Mouse (Mus musculus) neural tube, embryonic 11.5 days (tissue): Measurements from ENCODE around the gene Tmem119. TPM values are rescaled to one million over a fixed set of nuclear protein-coding genes. Genes with fewer than 3 reads are reported as not detected.

ENCODE experiments used
- ATAC-seq: fragments of 200-750 bp; cut with Nextera tagmentation; 2 replicates; pipeline ENCODE4 v1.8.0; 2017; ENCODE audit warnings: moderate number of reproducible peaks, mild to moderate bottlenecking, moderate TSS enrichment, moderate library complexity; ENCODE audit not compliant: insufficient read depth, low FRiP score, low TSS enrichment
- DNase-seq: peaks from one replicate; pipeline ENCODE4 v3.0.0-alpha.2; 2015; ENCODE audit warnings: low spot score
- H3K27ac ChIP-seq: fragments of 300-500 bp; sonication (generic); 2 replicates; pipeline ENCODE4 v1.5.1; 2014; ENCODE audit warnings: low read depth, mild to moderate bottlenecking, low read length
- H3K27me3 ChIP-seq: fragments of 300-500 bp; sonication (generic); 2 replicates; pipeline ENCODE4 v1.6.1; 2014; ENCODE audit warnings: mild to moderate bottlenecking, low read length, mixed read lengths; ENCODE audit not compliant: control insufficient read depth, insufficient read depth
- H3K36me3 ChIP-seq: fragments of 300-500 bp; sonication (generic); 2 replicates; pipeline ENCODE4 v1.6.1; 2014; ENCODE audit warnings: mild to moderate bottlenecking, low read length, moderate library complexity, mixed read lengths; ENCODE audit not compliant: control insufficient read depth, insufficient read depth
- H3K4me1 ChIP-seq: fragments of 300-500 bp; sonication (generic); 2 replicates; pipeline ENCODE4 v1.6.1; 2014; ENCODE audit warnings: low read length, mixed read lengths; ENCODE audit not compliant: control insufficient read depth, insufficient read depth
- H3K4me2 ChIP-seq: fragments of 300-500 bp; sonication (generic); 2 replicates; pipeline ENCODE4 v1.6.1; 2014; ENCODE audit warnings: low read depth, mild to moderate bottlenecking, moderate library complexity
- H3K4me3 ChIP-seq: fragments of 300-500 bp; sonication (generic); 2 replicates; pipeline ENCODE4 v1.5.1; 2014; ENCODE audit warnings: low read depth, low read length
- H3K9ac ChIP-seq: fragments of 300-500 bp; sonication (generic); 2 replicates; pipeline ENCODE4 v1.6.1; 2014; ENCODE audit warnings: mild to moderate bottlenecking, low read length
- H3K9me3 ChIP-seq: fragments of 300-500 bp; sonication (generic); 2 replicates; pipeline ENCODE4 v1.6.1; 2016; ENCODE audit warnings: low read length; ENCODE audit not compliant: control insufficient read depth
- WGBS: fragments of 180-500 bp; shearing (Covaris S2); extraction: QIAGEN DNeasy Blood & Tissue Kit; methylation state at CpG from one replicate; pipeline ENCODE4 v1.1.7; 2014; 5-methylcytosine and 5-hydroxymethylcytosine counted together
- polyA plus RNA-seq: library from polyadenylated mRNA; unstranded; fragments of >200 nt; fragmentation: Nextera tagmentation; extraction: Ambion mirVana; gene quantifications from 2 replicates; pipeline ENCODE4 v1.2.1, GENCODE M21; 2014

The Tmem119 gene
- polyA plus RNA-seq, 1 experiment from 2014 or later: 29.3 TPM

DNA sequence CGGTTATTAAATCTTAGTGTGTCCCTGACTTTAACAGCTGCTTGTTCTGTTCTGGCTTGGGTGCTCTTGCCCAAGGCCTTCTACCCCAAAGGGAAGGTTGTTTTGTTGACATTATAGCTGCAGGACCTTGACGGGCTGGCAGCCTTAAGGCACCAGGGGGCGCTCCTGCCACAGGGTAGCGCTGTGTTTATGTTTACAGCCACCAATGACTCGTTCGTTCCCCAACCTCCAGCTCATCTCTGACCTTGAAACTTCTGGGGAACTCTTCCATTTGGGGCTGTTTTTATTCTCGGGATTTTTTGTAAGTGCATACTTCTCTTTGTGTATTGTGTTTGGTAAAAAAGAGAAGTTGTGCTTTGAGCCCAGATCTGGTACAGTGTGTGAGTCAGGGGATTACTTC is 26.7 kb downstream of the Tmem119 start:
- WGBS: 1% methylated on average over 7 of the region's 7 CpGs
- no peak for ATAC-seq
- H3K36me3 ChIP-seq: peaks cover 8% of the 10 kb centered on the region; the same call in 1 of the 2 replicates

DNA sequence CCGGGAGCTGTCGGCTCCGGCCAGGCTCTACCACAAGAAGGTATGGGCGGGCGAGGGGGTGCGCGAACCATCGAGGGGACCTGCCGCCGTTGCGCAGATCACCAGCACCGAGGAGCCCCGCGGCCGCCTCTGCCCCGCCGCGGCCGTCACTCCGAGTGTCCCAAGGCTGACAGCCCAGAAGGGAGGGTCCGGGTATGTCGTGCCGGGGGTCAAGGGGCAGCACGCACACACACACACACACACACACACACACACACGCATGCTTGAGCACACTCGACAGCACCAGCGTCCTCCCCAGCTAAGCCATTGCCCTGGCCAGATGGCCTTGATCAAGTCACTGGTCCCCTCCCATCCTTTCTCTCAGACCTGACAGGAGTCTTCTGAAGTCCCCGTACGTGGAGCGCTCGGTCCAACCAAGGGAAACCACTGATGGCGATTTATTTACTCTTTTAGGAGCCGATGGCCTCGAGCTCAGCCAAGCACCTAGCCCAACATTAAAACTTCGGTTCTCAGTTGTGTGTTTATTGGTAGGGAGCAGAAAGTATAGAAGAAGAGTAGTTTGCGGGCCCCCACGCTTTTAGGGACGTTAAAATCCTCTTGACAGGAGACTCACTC is 27.3 kb downstream of the Tmem119 start:
- Histone ChIP-seq H3K4me2 (peak overlapping the region; percentile 73), H3K9ac (peak overlapping the region; percentile 63), H3K4me3 (peak overlapping the region; percentile 89), H3K36me3 (peaks cover 8% of the 10 kb centered on the region; the same call in 1 of the 2 replicates), H3K4me1 (peaks cover 12% of the 10 kb centered on the region), H3K27me3 (no peaks in the 10 kb centered on the region), H3K9me3 (no peaks in the 10 kb centered on the region), H3K27ac (no peak overlapping the region)
- ATAC-seq: peak; percentile 46
- WGBS: 2% methylated on average over 38 of the region's 38 CpGs
- DNase-seq: no peak

More for the DNA sequence above, 26.7 kb downstream of the Tmem119 start:
- Histone ChIP-seq H3K9me3 (no peaks in the 10 kb centered on the region), H3K4me2 (peak overlapping the region; percentile 73), H3K4me3 (peak overlapping the region; percentile 89), H3K27me3 (no peaks in the 10 kb centered on the region), H3K4me1 (peaks cover 12% of the 10 kb centered on the region), H3K27ac (no peak overlapping the region), H3K9ac (no peak overlapping the region)
- DNase-seq: peak; percentile 87

DNA sequence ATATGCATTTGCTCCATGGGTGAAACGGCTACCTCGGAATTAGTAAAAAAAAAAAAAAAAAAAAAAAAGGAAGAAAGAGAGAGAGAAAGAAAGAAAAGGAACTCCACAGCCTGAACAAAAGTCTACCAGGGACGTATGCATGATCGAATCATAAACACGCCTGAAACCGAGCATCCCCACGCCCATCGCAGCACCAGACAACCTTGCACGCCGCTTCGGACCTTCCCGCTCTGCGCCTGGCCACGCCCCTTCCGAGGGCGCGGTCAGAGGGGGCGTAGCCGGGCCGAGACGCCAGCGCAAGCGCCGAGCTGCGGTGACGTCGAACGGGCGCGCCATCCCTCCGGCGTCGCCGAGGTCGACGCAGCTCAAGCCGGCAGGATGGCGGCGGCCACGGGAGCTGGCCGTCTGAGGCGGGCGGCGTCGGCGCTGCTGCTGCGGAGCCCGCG is 27.8 kb downstream of the Tmem119 start, which contains the start of the genes Sart3 and Iscu:
TSS of gene Sart3 (minus strand) at position 61 of the 446 bp plus-strand sequence.
TSS of gene Iscu (plus strand) at position 299 of the 446 bp plus-strand sequence.
- peak within 1 kb of the TSS; percentile 89 for H3K4me3 ChIP-seq
- DNase-seq: peak; percentile 99

DNA sequence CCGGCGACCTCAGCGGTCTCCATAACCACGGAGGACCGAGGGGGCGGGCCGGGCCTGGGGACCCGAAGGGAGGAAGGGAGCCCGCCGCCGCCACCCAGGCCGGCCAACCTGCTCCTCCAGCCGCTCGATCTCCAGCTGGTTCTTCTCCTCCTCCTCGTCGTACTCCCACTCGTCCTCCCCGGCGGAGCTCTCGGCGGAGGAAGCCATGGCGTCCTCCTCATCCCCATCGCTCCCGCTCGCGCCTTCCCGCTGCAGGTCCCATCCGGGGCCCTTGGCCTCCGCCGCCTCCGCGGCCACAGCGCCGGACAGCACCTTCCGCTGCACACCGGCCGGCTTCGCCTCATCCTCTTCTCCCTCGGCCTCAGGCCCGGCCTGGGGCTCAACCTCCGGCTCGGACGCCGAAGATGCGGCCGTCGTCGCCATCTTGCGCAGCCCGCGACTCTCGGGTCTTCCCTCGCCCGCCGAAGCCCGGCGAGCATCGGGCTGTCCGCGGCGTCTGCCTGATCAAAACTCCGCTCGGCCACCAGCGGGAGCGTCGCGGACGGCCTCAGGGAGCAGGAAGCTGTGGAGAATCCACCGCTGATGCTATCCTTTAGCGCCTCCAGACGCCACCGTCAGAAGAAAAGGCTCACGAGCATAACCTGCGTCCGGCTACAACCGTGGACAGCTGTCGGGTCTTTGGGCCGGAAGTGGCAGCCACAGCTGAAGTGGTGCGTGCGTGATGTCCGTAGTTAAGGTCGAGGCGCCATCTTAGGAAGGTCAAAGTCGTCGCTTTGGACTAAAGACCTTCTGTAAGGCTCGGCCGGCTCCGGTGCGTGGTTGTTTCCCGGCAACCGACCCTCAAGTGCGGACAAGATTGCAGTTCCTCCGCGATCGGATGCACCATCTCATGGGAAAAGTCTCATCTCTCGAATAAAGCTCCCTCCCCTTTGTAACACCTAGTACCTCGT is 28.8 kb downstream of the Tmem119 start:
- Histone ChIP-seq H3K4me2 (peak overlapping the region; percentile 73), H3K4me3 (peak overlapping the region; percentile 89), H3K27ac (peak overlapping the region; percentile 96), H3K36me3 (peaks cover 4% of the 10 kb centered on the region; the same call in 1 of the 2 replicates), H3K4me1 (peaks cover 12% of the 10 kb centered on the region), H3K9me3 (no peaks in the 10 kb centered on the region), H3K27me3 (no peaks in the 10 kb centered on the region), H3K9ac (peak overlapping the region; percentile 90)
- peak; percentile 77 for ATAC-seq
- WGBS: under 1% methylated on average over 93 of the region's 97 CpGs
- peak; percentile 90 for DNase-seq

More for the DNA sequence above, 27.8 kb downstream of the Tmem119 start, which contains the start of the genes Sart3 and Iscu:
- Histone ChIP-seq H3K9ac (peak within 1 kb of the TSS; percentile 90), H3K27ac (peak within 1 kb of the TSS; percentile 96), H3K9me3 (no peaks in the 10 kb centered on the region), H3K27me3 (no peaks in the 10 kb centered on the region), H3K36me3 (peaks cover 8% of the 10 kb centered on the region), H3K4me2 (peak within 1 kb of the TSS; percentile 73), H3K4me1 (peaks cover 12% of the 10 kb centered on the region)
- peak; percentile 88 for ATAC-seq
- 0% methylated on average over 49 of the region's 49 CpGs for WGBS

DNA sequence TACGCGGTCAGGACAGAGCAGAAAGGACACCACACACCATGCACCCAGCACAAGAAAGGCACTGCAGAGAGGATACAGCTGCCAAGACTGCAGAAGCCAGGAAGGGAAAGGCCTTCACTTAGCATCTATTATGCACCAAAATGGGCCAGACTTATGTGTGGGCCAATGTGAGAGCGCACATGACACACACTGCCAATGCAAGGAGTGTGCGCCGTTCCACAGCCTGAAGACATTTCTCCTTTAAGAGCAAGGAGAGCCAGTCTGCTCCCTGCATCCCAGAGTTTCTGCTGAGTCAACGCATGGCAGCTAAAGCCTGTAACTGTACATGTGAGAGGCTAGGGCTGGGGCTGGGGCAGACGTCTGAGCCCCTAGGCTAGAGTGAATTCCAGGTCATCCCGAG is 31.5 kb downstream of the Tmem119 start:
- Histone ChIP-seq H3K4me3 (no peak overlapping the region), H3K4me2 (no peak overlapping the region), H3K9me3 (no peaks in the 10 kb centered on the region), H3K4me1 (peaks cover 12% of the 10 kb centered on the region), H3K27me3 (no peaks in the 10 kb centered on the region), H3K9ac (no peak overlapping the region), H3K27ac (no peak overlapping the region), H3K36me3 (peaks cover 5% of the 10 kb centered on the region; the same call in 1 of the 2 replicates)
- DNase-seq (no peak), ATAC-seq (no peak)
- WGBS: 90% methylated on average over 8 of the region's 8 CpGs

DNA sequence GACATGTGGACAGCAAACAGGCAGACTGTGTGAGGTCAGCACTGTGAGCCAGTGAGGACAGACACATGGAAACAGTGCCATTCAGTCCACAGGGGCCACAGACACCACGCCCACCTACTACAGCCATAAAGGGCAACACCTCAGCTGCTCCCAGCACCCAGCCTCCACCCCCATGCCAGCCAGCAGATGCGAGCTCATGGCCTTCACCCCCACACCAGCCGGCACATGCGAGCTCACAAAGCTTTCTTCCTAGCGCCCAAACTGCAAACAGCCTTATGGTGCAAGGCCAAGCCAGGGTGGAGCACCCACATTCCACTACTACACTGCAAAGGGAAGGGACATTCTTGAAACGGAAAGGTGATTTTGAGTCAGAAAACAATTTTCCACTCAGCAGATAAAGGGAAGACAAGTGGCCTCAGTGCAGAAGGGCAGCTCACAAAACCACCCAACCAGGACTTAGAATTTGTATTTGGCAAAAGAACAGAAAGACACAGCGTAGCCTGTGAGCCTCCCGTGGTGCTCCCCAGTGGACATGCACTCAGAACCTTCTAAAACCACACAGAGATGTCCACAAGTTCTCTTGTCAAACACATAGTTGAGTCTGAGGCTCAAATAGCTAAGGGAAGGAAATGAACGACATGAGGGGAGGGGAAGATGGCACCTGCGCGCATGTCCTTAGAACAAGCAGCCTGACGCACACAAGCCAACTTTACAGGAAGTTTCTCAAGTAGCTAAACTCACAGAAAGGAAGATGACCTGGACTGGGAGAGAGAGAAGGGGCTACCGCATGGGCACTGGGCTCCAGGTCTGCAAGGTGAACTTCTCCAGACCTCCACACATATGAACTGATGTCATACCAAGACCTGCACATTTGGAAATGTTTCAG is 34.4 kb downstream of the Tmem119 start:
- 90% methylated on average over 13 of the region's 13 CpGs for WGBS
- no peak for DNase-seq
- no peak overlapping the region for H3K4me2 ChIP-seq
- no peaks in the 10 kb centered on the region for H3K27me3 ChIP-seq
- H3K4me3 ChIP-seq: no peak overlapping the region
- peaks cover 9% of the 10 kb centered on the region for H3K4me1 ChIP-seq
- no peaks in the 10 kb centered on the region for H3K9me3 ChIP-seq
- no peak overlapping the region for H3K27ac ChIP-seq
- no peak for ATAC-seq
- peaks cover 16% of the 10 kb centered on the region for H3K36me3 ChIP-seq
- no peak overlapping the region for H3K9ac ChIP-seq

DNA sequence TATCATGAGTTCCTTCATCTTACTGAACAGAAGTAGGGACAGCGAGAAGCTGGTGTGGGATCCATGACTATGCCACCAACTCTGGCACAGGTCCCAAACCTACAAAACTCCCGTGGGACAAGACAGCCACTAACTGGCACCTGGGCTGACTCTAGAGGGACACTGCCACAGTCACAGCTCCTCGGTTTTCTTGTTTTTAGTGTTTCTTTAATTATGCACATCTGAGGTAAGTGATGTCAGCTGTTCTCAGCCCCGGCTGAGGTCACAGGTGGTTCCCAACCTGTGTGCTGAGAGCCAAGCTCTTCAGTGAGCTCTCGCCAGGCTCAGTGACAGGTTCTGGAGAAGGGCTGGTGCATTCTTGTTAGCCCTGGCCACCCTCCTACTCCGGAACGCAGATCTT is 35.9 kb downstream of the Tmem119 start:
- H3K9me3 ChIP-seq: no peaks in the 10 kb centered on the region
- 94% methylated on average over 7 of the region's 7 CpGs for WGBS
- peaks cover 19% of the 10 kb centered on the region for H3K36me3 ChIP-seq
- no peaks in the 10 kb centered on the region for H3K27me3 ChIP-seq
- no peak overlapping the region for H3K27ac ChIP-seq
- no peaks in the 10 kb centered on the region; the same call in 1 of the 2 replicates for H3K4me1 ChIP-seq
- no peak overlapping the region for H3K4me2 ChIP-seq
- H3K9ac ChIP-seq: no peak overlapping the region
- ATAC-seq (no peak), DNase-seq (no peak)
- H3K4me3 ChIP-seq: no peak overlapping the region

DNA sequence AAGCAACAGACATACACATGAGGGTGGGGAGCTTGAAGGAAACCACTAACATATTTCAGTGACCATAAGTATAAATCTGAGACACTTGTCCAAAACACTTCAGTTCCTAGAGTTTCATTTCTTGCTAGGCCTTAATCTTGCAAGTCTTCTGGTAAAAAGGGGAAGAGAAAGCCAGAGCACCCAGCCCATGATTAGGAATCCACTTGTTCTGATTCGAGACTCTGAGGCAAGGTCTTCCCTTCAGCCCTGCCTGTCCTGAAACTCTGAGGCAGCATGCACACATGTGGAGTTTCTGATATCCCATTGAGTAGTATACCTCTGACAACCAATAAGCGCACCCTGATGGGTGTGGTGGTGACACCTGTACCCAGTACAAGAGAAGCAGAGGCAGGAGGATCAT is 38.7 kb downstream of the Tmem119 start:
- H3K4me3 ChIP-seq: no peak overlapping the region
- H3K9me3 ChIP-seq: no peaks in the 10 kb centered on the region
- no peak overlapping the region for H3K9ac ChIP-seq
- H3K4me2 ChIP-seq: no peak overlapping the region
- DNase-seq (no peak), ATAC-seq (no peak)
- H3K36me3 ChIP-seq: peaks cover 34% of the 10 kb centered on the region
- no peaks in the 10 kb centered on the region for H3K4me1 ChIP-seq
- 92% methylated on average over 2 of the region's 2 CpGs for WGBS
- H3K27ac ChIP-seq: no peak overlapping the region
- no peaks in the 10 kb centered on the region for H3K27me3 ChIP-seq
